Mouse (Mus musculus): ENCODE results near the gene Cdh3.
"Not testable (repeated sequence)": the region's sequence is repeated elsewhere in the genome, so short reads cannot be mapped to it uniquely, and the experiment has no call there.

- TF ChIP-seq CTCF, EP300 (IDR thresholded peaks at IDR 0.05; ENCODE audit: low read depth): not testable (repeated sequence)
These were observed 62.5 kb downstream of the Cdh3 start, which contains the start of gene Gm10073 for GRCm38 (mm10) chr8:106573168-106573567.
